Mouse (Mus musculus) gastrocnemius, postnatal 10 days (tissue): Measurements from ENCODE around the gene 2510039O18Rik. TPM values are rescaled to one million over a fixed set of nuclear protein-coding genes. Genes with fewer than 3 reads are reported as not detected.

ENCODE experiments used
- DNase-seq: peaks from one replicate; pipeline ENCODE4 v3.0.0; 2021; ENCODE audit warnings: mixed read lengths
- long read RNA-seq, 2 experiments: library from polyadenylated mRNA; stranded (forward); transcript quantifications; one replicate each; pipeline ENCODE4 v2.0.0; 2021
- total RNA-seq, 2 experiments: library from RNA; stranded (reverse); gene quantifications; 2 replicates each; pipeline ENCODE4 v1.2.3; 2021

The 2510039O18Rik gene
- total RNA-seq: 10 to 100 TPM; 25.7 to 28.2 TPM
- long read RNA-seq, experiment 1, transcript 2510039O18Rik-201 (3 exons, 2,731 nt): major isoform, 84 of 96 reads
- long read RNA-seq, experiment 1, partial matches to known transcripts: 2 of 96 reads
- long read RNA-seq, experiment 1, other reads (novel, unspliced or antisense): 10 of 96 reads
- long read RNA-seq, experiment 2, transcript 2510039O18Rik-201 (3 exons, 2,731 nt): major isoform, 58 of 65 reads
- long read RNA-seq, experiment 2, partial matches to known transcripts: 4 of 65 reads
- long read RNA-seq, experiment 2, other reads (novel, unspliced or antisense): 3 of 65 reads

DNA sequence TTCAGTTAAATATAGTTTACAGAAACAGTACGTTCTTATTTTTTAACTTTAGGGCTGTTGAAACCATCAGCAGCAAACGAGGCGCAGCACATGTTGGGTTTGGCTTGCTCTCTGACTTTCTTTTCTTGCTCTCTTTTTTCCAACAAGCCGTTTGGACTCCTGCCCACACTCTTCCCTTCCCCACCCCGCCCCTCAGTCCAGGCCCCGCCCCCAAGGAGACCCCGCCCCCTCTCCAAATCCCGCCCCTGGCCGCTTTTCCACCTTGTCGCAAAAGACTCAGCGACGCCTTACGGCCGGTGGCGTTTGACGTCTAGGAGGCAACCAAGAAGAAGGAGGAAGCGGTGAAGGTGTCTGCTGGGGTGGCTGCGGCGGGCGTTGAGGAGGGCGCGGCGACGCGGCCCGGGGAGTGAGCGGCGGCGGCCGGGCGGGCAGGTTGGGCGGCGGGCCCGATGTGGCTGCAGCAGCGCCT, at the start of gene 2510039O18Rik:
Gene 2510039O18Rik (plus strand): TSS at position 320 of the 469 bp plus-strand sequence.
- peak; percentile 90 for DNase-seq

DNA sequence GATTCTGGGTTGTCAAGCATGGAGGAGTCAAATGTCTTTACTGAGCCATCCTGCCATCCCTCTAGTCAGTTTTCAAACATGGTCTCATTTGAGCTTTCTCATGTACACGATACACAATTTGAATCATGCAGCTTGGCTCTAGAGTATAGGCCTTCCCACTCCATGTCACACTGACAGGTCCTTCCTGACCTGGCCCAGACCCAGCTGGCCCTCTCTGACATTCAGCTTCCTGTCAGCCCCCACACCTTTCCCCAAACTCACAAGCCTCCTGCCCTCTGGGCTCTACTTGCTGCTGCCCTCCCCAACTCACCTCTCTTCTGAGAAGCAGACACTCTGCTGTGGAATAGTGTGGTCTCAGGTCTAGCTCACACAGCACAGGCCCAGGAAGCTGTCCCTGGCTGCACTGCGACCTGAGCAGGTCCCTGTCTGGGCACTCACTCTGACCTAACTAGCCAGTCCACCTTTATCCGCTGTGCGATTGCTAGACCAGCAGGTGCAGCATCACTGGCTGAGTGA, 44.8 kb upstream of the 2510039O18Rik start:
- DNase-seq: no peak

DNA sequence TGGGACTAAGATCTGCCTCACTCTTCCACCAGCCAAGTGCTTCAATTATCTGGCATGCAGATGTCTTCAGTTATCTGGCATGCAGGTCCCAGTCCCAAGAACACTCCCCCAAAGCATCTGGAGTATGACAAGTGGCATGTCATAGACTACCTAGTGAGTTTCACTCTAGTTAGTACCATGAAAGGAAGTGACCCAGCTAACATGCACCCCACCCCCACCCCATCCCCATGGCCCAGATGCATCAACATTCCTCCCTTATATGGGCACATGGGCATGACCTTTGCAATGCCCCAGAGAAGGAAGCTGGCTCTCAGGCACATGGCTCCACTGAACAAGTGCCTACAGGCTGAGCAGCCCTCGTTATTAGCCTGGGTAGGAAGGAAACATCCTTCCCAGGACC, 44.3 kb upstream of the 2510039O18Rik start:
- no peak for DNase-seq

DNA sequence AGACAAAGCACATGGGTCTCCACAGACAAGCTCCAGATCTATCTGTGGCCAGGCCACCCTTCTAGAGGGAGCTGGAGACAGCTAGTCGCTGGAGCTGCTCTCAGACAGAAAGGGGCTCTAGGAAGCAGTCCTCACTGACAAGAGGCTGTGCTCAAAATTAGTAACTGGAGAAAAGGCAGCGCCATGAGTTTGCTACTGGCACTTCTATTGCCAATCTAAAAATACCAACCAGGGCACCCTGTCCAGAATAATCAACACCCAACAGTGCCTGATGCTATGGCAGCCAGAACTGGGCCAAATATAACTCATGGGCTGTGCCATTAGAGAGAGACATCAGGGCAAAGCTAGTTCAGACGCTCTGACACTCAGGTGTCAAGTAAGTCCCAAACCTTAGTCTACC, 43.3 kb upstream of the 2510039O18Rik start:
- no peak for DNase-seq

DNA sequence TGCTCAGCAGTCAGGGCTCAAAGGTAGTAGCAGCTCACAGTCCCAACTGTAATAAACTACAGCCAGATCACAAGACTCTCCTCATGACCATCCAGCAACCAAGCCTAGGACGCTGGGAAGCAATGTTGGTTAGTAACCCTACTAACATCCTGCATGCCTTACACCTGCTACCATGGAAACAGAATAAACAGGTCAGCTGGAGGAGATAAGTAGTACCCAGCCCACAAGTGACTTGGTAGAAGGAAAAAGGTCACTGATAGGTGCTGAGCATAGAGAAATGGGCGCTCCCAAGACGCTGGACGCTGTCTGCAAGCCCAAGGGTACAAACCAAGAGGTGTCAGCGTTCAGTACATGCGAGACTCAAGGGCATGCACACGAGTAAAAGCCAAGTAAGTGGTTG, 40.2 kb upstream of the 2510039O18Rik start:
- DNase-seq: no peak

DNA sequence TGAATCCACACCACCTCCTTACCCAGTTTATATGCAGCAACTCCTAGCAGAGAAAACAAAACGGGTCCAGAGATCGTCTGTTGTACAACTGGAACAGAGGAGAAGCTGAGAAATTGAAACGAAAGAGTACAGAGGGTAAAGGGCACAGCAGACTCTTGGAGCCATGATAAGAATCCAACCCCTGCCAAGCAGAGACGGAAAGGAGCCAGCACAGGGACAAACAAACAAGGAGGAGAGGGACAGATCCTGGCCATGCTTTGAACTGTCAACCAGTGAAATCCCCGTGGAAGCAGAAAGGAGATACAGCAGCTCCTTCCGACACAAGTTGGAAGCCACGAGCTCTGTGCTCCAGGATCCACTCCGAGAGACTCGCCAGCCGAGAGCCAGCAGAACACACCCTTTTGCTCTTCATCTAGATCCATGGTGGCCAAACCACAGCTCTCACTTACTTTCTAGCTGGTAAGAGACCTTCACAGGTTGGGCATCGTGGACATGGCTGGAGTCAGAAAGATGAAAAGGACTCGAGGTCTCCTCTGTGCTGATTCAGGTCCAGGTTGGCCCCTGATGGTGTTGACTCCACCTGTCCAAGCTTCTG, 37.7 kb upstream of the 2510039O18Rik start:
- no peak for DNase-seq

DNA sequence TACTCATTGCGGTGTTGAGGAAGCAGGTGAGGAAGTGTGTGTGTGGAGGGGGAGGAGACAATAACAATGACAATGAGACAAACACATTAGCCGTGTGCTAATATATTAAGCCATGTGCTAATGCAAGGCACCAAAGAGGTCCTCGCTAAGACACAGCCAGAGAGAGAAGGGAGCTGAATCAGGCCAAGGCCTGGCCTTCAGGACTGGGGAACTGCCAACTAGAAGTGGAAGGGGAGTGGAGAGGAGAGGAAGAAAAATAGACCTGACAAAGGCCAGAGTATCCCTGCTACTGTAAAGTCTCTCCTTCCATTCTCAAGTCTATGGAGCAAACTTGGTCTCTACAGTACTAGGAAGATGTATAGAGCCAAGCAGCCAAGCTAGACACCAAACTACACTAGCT, 37.1 kb upstream of the 2510039O18Rik start:
- no peak for DNase-seq

DNA sequence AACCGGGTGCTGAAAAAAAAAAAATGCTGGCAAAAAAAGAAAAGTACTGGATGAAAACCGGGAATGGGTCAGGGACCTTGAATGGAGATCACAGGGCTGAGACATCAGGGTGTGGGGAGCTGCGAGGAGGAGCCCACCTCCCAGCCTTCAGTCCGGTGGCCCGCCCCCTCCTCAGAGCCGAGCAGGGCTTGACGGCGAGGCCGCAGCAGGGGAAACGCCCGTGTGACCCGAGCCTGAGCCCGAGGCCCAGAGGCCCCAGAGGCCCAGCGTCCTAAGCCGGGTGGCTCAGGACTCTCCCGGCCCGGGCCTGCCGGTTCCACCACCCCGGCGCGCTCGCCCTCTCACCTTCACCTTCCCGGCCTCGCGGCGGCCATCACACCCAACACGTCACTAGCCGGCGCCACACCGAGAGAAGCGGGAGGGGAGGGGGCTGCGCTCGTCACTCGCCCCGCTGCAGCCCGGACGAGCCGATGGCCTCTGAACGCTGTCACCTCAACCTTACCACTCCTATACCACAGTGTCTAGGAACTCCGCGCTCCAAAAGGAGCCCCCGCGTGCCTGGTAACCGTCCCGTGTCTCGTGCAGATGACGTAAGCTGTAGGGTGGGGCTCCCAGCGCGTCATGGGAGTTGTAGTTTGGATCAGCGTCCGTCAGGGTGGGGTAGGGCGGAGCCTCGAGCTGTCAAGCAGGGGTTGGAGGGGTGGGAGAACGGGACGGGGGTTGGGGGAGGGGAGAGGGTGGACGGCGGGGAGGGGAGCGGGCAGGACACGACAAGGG, 36.2 kb upstream of the 2510039O18Rik start, which contains the start of gene Mfn2:
Gene Mfn2 (minus strand): TSS at position 392 of the 777 bp plus-strand sequence.
- peak; percentile 81 for DNase-seq

DNA sequence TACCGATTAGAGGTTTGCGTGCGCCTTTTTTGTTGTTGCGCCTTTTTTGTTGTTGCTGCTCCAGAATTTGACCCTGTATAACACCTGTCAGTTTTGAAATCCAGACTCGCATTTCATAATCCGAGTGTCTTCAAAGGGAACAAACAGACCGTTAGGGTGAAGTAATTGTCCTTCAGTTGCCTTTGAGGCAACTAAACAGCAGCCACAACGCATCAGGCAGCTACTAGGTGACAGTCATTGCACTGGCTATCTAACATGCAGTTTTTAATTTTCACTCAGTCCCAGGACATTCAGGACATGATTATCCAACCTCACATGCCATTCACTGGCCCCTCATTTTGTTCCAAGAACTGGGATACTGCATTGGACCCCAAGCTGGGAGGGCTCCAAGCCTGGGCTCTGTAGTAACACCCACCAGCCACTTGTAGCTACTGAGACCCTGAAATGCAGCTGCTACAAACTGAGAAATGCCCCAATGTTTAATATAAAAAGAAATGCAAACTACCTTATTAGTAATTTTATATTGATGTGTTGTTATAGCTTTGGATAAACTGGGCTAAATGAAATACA, 35.5 kb upstream of the 2510039O18Rik start:
- DNase-seq: no peak

DNA sequence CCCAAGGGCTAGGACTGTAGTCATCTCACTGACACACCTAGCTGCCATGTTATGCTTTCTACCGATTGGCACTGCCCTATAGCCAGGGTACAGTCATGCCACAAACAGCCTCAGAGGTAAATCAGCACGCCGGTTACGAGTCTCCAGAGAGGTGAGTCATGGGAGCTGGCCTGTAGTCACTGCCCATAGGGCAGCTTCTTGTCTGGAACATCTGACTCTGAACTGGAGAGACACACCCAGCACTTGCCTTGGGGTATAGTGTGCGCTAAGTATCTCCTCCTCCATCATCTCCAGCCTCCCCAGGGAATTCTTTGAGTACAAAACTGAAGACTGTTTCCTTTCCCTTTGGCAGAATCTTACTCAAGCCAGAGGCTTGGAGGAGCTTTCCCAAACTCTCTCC, 34.5 kb upstream of the 2510039O18Rik start:
- DNase-seq: no peak

DNA sequence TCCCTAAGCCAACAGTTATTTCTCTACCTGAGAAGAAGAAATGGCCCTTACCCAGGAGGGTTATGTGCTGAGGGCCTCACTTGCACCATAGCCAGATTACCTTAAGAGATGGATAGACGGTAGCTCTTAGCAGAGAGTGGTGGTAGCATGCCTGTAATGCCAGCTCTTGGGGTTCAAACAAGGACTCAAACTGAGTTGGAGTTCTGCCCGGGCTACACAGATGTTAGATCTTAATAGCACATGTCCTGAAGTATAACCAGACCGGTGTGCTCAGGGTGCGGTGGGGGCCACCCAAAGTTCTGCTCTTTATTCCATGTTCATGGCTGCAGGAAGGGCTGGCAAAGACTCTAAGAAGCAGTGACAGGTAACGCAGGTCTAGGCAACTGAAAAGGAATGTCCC, 31.2 kb upstream of the 2510039O18Rik start:
- DNase-seq: no peak

DNA sequence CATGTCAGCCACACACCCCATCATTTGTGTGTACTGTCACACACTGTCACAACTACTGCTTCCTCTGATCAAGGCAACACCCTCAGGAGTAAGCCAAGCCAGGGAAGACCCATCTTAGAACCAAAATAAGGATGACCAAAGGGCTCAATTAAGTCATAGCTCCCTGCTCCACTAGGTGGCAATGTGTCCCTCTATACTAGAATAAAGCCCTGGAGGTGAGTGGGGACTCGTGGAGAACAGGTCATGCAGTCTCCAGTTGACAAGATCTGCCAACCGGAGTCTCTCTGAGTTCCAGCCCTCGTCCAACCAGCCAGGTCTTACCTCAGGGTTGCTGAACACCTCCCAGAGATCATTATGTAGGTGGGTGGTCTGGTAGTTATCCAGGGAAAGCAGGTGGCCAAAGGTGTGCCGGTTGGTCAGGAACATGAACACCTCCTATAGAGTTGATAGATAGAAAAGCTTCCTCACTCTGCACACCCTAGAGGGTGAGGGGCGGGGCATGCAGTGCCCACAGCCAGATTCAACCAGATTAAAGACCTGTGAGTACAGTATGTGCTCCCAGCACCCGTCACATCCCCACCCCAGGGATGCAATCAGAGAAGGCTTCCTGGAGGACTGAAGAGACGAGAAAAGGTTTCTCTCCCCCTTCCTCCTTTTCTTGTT, 22.1 kb upstream of the 2510039O18Rik start:
- peak; percentile 61 for DNase-seq

DNA sequence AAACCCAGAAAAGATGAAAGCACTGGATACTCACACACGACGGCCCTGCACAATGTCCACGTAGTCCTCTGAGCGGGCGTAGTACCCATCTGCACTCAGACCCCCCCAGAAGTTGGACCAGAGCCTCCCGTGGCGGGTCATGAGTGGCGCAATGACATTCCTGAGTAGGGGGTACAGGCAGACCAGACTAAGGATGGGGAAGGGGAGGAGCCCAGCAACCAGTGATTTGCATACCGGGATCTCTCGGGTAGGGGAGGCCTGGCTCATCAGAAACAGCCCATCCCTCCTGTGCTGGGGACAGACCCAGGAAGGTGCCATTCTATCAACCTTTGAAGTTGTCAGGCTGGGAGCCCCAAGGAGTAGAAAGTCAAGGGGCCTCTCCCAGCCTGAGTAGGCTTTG, 19.7 kb upstream of the 2510039O18Rik start:
- DNase-seq: no peak

DNA sequence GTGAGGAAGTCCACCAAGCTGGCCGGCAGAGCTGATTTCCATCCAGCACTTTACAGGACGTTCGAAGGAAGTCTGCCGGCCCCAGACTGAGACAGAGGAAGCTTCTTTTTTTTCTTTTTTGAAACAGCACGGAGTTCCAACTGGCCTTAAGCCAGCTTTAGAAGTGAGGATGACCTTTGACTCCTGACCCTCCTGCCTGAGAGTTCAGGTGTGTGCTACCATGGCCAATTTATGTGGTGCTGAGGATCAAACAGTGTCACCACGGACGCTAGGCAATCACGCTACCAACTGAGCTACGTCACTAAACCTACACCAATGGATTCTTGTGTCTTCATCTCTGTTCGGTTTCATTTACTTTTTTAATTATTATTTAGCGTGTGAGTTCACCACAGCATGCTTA, 18.4 kb upstream of the 2510039O18Rik start:
- DNase-seq: no peak

DNA sequence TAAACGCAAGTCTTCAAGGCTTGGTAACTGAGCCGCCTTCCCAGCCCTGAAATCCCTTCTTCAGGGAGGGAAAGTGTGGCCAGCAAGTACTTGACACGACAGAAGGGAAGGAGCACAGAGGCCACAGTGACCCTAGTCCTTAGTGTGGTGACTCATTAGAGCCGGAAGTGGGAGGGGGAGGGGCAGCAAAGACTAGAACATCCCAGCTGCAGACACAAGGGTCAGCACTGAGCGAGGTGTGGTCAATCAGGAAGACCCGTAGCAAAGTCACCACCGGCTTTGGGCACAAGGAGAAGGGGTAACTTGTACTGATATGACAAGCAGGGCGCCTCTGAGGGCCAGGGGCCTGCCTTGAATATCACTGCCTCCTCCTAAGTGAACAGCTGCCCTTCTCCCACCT, 13.0 kb upstream of the 2510039O18Rik start:
- peak; percentile 44 for DNase-seq

DNA sequence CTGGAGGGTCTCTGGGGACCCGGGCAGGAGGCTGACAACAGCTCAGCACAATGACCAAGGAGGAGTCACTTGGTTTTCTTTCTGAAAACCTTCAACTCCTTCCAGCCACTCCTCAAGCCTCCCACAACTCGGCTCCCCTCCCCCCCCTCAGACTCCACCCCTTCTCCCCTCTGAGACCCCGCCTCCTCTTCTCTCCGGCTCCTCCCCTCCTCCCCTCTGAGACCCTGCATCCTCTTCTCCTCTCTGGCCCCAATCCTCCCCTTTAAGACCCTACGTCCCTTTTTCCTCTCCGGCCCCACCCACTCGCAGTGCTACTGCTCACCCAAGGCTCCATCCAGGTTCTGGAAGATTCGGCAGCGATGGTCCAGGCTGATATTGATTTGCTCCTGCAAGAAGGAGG, 12.6 kb upstream of the 2510039O18Rik start:
- DNase-seq: no peak

DNA sequence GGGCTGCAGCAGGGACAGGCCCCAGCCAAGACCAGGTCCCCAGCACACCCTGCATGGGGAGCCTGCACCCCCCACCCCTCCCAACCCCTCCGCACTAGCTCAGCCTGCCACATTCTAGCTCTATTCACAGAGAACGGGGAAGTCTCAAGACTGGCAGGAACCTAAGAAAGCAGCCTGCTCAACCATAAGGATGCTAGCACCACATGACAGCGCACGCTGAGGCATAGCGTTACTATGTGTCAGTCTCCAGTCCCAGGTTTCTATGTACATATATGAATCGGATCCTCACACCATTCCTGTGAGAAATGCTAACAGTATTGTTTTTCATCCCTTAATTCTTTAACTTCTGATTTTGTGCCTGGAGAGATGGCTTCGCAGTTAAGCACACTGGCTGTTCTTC, 12.2 kb upstream of the 2510039O18Rik start:
- DNase-seq: no peak

DNA sequence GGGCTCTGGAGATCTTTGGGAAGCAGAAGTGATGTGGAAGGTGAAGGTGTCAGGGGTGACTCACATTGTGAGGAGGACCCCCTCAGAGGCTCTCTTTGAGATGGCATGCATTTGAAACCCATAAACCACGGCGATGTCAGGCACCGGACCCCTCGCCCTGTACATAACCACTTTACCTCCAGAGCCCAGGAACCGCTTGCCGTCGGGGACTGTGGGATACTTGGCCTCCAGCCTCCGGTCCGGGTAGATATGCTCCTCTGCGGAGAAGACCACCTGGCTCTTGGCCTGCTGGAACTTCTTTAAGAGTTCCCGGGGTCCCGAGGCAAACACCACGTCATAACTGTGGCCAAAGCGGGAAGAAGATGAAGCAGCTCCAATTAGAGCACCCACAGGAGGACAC, 9.7 kb upstream of the 2510039O18Rik start:
- DNase-seq: no peak

DNA sequence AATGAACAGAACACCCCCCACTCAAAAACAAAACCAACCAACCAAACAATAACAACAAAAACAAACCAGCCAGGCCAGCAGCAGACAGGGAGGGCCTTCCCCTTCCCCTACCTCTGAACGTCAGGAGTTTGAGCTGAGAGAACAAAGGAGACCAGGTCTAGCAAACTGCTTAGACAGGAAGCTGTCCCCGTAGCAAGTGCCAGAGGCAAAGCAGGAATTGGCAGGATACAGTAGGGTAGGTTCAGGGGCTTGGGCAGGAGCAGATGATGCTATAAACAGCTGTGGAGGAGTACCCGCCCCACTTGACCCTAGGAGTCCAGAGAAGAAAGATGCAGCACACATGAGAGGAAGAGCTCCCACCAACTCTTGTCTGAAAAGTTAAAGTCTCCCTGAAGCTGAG, 6.6 kb upstream of the 2510039O18Rik start:
- no peak for DNase-seq

DNA sequence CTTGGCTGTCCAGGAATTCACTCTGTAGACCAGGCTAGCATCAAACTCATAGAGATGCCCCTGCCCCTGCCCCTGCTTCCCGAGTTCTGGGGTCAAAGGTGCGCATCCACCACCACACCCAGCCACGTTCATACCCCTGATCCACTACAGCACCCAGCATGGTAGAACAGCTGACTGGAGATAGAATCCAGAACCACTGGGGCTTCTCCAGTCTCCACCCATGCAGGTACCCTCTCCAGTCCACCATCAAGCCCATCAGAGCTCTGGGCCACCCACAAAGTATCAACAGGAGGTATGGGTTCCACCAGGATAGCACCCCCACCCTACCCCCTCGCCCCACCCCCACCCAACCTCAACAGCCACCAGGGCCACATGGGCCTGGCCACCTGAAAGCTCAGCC, 6.1 kb upstream of the 2510039O18Rik start:
- DNase-seq: no peak

DNA sequence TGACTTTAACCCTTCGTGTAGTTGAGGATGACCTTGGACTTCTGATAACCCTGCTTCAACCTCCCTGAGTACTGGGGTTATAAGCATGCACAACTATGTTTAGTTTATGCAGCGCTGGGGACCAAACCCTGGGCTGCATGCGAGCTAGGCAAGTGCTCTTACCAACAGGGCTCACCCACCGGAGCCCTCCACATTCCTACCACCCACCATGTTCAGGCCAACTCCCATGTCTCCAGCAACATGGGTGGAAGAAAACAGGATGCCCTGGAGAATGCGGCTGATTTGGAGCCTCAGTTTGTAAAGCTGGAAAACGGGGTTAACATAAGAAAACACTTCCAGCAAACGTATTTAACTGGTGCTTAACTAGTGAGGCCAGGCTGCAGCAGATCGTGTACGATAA, 4.8 kb upstream of the 2510039O18Rik start:
- no peak for DNase-seq

DNA sequence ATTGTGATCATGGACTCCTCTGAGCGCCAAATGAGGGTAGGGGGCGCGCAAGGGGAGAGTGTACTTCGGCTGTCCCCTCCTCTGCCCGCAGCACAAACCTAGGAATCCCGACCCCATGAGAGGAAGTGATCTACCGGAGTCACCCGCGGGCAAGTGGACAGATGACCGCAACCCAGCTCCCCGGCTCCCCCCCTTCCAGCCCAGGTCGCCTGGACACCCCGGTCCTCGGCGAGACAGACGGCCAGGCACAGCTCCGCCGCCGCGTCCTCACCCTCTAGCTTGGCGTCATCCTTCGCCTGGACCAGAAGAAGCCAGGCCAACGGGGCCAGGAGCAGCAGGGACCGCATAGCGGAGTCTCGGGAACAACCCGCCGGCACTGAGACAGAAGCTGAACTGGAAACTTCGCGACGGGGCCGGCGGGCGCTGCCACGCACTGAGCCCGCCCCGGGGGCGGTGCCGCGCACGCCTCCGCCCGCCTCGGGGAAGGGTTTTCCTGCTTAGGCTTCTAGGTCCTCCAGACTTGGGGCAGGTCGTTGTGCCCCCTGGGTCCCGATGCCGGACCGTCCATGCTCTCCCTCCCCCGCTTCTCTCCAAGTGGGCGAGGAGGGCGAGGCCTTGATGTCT, 4.3 kb upstream of the 2510039O18Rik start, which contains the start of gene Plod1:
Gene Plod1 (minus strand): TSS at position 437 of the 624 bp plus-strand sequence.
- peak; percentile 88 for DNase-seq
